Mouse (Mus musculus) neural tube, embryonic 14.5 days (tissue): ENCODE measurements around the gene Ppp3ca. TPM values are rescaled to one million over a fixed set of nuclear protein-coding genes. Genes with fewer than 3 reads are reported as not detected.

Experiments
- ATAC-seq: fragments of 200-750 bp; cut with Nextera tagmentation; 2 replicates; pipeline ENCODE4 v1.8.0; 2017; ENCODE audit warnings: low read depth, mild to moderate bottlenecking, moderate TSS enrichment, moderate library complexity
- H3K27ac ChIP-seq: fragments of 300-500 bp; sonication (generic); 2 replicates; pipeline ENCODE4 v1.5.1; 2014; ENCODE audit warnings: low read depth, mild to moderate bottlenecking, control low read depth, low read length, moderate library complexity, mixed read lengths
- H3K27me3 ChIP-seq: fragments of 300-500 bp; sonication (generic); 2 replicates; pipeline ENCODE4 v1.6.1; 2014; ENCODE audit warnings: low read length; ENCODE audit not compliant: control insufficient read depth, insufficient read depth
- H3K36me3 ChIP-seq: fragments of 300-500 bp; sonication (generic); 2 replicates; pipeline ENCODE4 v1.6.1; 2014; ENCODE audit warnings: low read length, mixed read lengths; ENCODE audit not compliant: control insufficient read depth, insufficient read depth
- H3K4me1 ChIP-seq: fragments of 300-500 bp; sonication (generic); 2 replicates; pipeline ENCODE4 v1.6.1; 2014; ENCODE audit warnings: low read length; ENCODE audit not compliant: control insufficient read depth, insufficient read depth
- H3K4me2 ChIP-seq: fragments of 300-500 bp; sonication (generic); 2 replicates; pipeline ENCODE4 v1.6.1; 2014; ENCODE audit warnings: mild to moderate bottlenecking, low read depth, low read length, control low read depth
- H3K4me3 ChIP-seq: fragments of 300-500 bp; sonication (generic); 2 replicates; pipeline ENCODE4 v1.5.1; 2014; ENCODE audit warnings: low read depth, low read length, control low read depth, mixed read lengths
- H3K9ac ChIP-seq: fragments of 300-500 bp; sonication (generic); replicated peaks from 2 replicates; pipeline ENCODE4 v1.6.1; 2014; ENCODE audit warnings: low read depth, mild to moderate bottlenecking, control low read depth, low read length, mixed read lengths
- H3K9me3 ChIP-seq: fragments of 300-500 bp; sonication (generic); 2 replicates; pipeline ENCODE4 v1.6.1; 2016; ENCODE audit warnings: low read length; ENCODE audit not compliant: control insufficient read depth
- WGBS: fragments of 180-500 bp; shearing (Covaris S2); extraction: QIAGEN DNeasy Blood & Tissue Kit; methylation state at CpG from one replicate; pipeline ENCODE4 v1.1.7; 2014; 5-methylcytosine and 5-hydroxymethylcytosine counted together
- polyA plus RNA-seq: library from polyadenylated mRNA; unstranded; fragments of >200 nt; fragmentation: Nextera tagmentation; extraction: Ambion mirVana; gene quantifications from 2 replicates; pipeline ENCODE4 v1.2.1, GENCODE M21; 2014

Gene Ppp3ca
- polyA plus RNA-seq, 1 experiment from 2014 or later = 215 TPM

DNA sequence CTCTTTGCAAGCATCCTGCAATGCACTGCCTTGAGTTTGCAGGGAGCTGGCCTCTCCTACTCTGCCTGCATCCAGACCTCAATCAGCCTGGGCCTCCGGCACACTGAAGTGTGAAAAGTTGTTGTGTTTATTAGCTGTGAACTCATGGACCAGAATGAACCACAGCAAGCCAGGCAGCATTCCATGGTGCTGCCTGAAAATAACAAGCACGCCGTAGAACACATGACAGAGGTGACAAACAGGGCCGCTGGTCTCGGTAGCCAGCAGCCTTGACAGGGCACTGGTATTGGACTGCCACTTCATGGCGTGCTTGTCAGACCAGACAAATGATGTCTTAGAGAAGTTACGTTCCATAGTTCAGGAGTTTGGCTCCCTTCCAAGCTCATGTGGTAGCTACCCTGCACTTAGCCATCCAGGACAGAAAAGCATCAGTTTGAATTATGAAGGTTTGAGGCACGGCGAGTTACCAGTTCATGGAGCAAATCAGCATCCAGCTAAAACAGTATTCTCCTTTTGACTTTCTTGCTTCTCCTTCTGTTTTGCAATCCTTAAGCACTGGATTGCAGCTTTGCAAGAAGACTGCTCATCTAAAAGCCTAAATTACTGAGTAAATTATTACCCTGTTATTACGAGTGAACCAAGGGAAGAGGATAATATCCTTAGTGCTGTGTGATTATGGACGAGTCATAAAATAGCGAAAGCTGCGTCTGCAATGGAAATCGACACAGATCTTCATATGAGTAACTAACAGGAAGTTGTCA is 202.0 kb downstream of the Ppp3ca start:
- ATAC-seq = peak; percentile 62

DNA sequence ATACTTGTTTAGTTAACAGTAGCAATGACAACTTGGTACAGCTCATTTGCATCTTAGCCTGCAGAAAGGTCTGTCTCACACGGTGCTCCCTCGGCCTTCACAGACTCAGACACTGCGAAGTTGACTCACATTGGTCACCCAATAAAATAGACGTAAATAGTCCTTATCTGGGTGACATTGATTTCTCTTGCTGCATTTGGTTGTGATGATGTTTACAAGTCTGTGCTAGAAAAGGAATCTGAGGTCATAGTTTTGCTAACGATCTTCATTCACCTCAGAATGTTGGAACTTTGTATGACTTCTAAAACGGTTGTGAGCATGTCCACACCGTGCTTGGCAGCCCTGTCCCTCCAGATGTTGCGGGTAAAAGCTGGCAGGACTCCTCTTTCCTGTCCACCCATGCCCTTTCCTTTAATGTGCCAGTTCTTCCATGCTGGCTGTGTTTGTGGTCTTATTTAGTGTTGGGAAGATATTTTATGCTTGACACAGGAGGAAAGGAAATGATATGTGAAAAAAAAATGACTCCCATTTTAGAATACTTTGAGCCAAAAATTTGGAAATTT is 202.7 kb downstream of the Ppp3ca start:
- WGBS = 69% methylated on average over 8 of the region's 8 CpGs
- Histone ChIP-seq H3K4me2 (no peak overlapping the region), H3K27me3 (no peaks in the 10 kb centered on the region), H3K9ac (no peak overlapping the region), H3K27ac (no peak overlapping the region), H3K4me3 (no peak overlapping the region), H3K4me1 (peaks cover 10% of the 10 kb centered on the region; the same call in 1 of the 2 replicates), H3K36me3 (no peaks in the 10 kb centered on the region), H3K9me3 (no peaks in the 10 kb centered on the region)
- no peak for ATAC-seq

More for the DNA sequence above, 202.0 kb downstream of the Ppp3ca start:
- H3K4me3 ChIP-seq = no peak overlapping the region
- no peak overlapping the region for H3K9ac ChIP-seq
- H3K27ac ChIP-seq = no peak overlapping the region
- WGBS = 33% methylated on average over 14 of the region's 14 CpGs
- H3K4me1 ChIP-seq = peaks cover 10% of the 10 kb centered on the region; the same call in 1 of the 2 replicates
- H3K27me3 ChIP-seq = no peaks in the 10 kb centered on the region
- H3K9me3 ChIP-seq = no peaks in the 10 kb centered on the region
- H3K4me2 ChIP-seq = no peak overlapping the region
- H3K36me3 ChIP-seq = no peaks in the 10 kb centered on the region

DNA sequence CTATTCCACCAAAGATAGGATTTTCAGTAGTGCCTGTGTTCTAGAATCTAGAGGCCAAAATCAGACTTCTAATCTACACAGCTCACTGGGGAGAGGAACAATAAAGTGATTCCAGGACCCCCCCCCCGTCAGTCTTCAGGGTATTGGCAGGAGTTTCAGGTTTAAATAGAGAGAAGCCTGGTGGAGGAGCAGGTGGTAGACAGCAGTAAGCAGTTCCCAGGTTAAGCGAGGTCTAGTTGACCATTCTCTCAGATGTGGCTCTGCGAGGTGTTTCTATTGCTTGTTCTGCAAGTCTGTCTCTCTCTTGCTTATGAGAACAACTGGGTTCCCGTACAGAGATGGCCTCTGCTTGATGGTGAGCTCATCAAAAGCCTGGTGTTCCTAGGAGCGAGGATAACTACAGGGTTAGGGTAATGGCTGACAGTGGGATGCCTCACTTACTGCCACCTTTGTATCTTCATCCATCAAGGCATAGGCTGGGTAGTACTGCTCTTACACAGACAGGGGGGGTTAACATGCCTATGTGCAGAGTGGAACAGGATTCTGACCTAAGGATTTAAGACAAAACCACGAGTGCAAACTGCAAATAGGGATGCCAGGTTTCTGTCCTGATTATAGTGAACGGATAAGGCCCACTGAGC is 204.0 kb downstream of the Ppp3ca start:
- Histone ChIP-seq H3K36me3 (no peaks in the 10 kb centered on the region), H3K4me3 (no peak overlapping the region), H3K9ac (no peak overlapping the region), H3K27me3 (no peaks in the 10 kb centered on the region), H3K4me2 (no peak overlapping the region), H3K27ac (no peak overlapping the region), H3K9me3 (no peaks in the 10 kb centered on the region), H3K4me1 (peaks cover 10% of the 10 kb centered on the region; the same call in 1 of the 2 replicates)
- ATAC-seq = no peak
- WGBS = 78% methylated on average over 7 of the region's 7 CpGs

DNA sequence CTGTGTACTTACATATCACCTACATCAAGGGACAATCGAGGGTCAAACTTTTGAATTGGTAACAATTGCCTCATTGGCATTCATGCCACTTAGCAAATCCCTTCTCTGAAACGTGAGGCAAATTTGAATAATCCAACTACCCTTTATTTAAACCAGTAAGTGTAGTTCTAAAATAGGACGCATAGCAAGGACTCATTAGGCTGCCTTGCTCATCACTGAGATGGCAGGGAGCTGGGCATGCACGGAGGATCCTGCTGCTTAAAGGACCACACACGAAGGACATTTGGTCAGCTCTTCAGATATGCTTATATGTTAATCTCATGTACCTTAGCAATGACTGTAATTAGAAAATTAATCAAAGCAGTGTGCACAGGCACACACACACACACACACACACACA is 204.6 kb downstream of the Ppp3ca start:
- no peaks in the 10 kb centered on the region for H3K9me3 ChIP-seq
- H3K4me1 ChIP-seq = peaks cover 10% of the 10 kb centered on the region; the same call in 1 of the 2 replicates
- H3K4me3 ChIP-seq = no peak overlapping the region
- 0 out of 2 replicates have a peak, but pooled peaks have one; percentile 19 for ATAC-seq
- H3K9ac ChIP-seq = no peak overlapping the region
- H3K27ac ChIP-seq = no peak overlapping the region
- 43% methylated on average over 5 of the region's 5 CpGs for WGBS
- no peak overlapping the region for H3K4me2 ChIP-seq
- H3K27me3 ChIP-seq = no peaks in the 10 kb centered on the region
- H3K36me3 ChIP-seq = no peaks in the 10 kb centered on the region

DNA sequence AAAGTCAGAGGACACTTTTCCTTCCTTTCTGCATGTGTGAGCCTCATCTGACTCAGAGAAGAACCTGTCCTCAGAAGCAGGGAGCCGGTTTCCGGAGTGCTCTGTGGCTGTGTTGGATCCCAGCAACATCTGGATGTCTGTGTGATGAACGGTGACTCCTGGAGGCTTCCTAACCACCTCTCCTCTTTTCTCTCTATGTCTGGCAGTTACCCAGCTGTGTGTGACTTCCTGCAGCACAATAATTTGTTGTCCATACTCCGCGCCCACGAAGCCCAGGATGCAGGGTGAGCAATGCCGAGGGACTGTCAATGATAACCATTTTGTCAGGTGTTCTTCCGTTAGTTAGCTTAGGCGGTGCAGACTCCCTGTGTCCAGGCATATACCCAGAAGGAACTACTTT is 217.8 kb downstream of the Ppp3ca start:
- H3K4me3 ChIP-seq = no peak overlapping the region
- no peaks in the 10 kb centered on the region for H3K9me3 ChIP-seq
- no peaks in the 10 kb centered on the region for H3K27me3 ChIP-seq
- 81% methylated on average over 9 of the region's 9 CpGs for WGBS
- no peak overlapping the region for H3K9ac ChIP-seq
- no peaks in the 10 kb centered on the region for H3K4me1 ChIP-seq
- 0 out of 2 replicates have a peak, but pooled peaks cover 2% of the 10 kb centered on the region for H3K36me3 ChIP-seq
- no peak overlapping the region for H3K4me2 ChIP-seq
- H3K27ac ChIP-seq = no peak overlapping the region
- ATAC-seq = no peak

DNA sequence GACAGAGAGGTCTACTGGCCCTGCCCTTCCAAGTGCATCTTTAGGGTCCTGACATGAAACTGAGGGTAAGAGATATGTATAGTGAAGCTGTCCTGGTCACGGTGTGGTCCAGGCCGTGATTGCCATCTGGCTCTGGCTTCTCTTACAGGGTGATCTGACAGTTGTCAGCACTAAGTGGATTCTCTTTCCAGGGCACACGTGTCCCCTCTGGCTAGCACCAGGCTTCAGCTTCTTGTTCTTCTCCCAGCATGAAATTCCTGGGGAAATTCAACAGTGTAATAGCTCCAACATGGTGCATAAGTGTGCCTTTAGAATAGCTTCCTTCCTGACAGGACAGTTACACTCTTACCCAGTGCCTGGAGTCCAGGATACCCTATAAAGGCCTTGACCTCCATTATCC is 222.2 kb downstream of the Ppp3ca start:
- H3K4me3 ChIP-seq = no peak overlapping the region
- H3K4me2 ChIP-seq = no peak overlapping the region
- no peak overlapping the region for H3K27ac ChIP-seq
- WGBS = 62% methylated on average over 3 of the region's 3 CpGs
- H3K27me3 ChIP-seq = no peaks in the 10 kb centered on the region
- 0 out of 2 replicates have a peak, but pooled peaks cover 2% of the 10 kb centered on the region for H3K36me3 ChIP-seq
- ATAC-seq = 0 out of 2 replicates have a peak, but pooled peaks have one; percentile 39
- H3K9ac ChIP-seq = no peak overlapping the region
- H3K4me1 ChIP-seq = peaks cover 5% of the 10 kb centered on the region; the same call in 1 of the 2 replicates
- no peaks in the 10 kb centered on the region for H3K9me3 ChIP-seq

DNA sequence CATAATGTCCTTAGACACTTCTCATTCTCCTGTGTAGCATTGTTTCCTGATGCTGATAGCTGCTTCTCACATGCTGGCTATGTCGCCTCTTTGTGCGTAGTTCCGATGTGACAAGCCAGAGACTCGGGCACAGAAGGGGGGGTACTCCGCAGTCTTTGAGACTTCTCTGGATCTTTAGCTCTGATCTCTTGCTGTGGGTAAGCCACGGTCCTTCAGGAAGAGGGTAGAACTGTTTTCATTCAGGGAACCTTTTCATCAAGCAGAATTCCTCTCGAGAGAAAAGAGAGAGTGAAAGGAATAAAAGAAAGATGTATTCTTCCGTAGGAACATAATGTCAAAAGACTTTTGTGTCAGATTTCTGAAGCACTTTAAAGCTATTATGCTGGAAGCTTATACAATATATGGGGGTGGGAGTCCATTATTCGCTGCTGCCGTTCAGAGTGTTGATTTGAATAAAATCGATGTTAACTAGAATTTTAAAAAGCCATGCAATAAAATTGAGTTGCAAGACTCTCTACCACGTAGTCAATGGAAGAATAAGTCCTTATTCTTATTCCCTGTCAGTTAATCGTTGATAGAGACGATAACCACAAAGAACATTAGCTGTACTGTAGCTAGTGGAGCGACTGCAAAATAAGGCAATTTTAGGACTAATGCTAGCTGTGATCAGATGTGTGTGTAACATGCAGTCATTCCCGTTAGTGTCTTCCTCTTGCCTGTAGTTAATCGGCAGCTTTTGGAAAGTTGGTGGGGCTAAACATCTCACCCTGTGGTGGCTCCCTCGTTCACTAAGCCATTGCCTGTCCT is 223.9 kb downstream of the Ppp3ca start:
- ATAC-seq = no peak
- 0 out of 2 replicates have a peak, but pooled peaks cover 2% of the 10 kb centered on the region for H3K36me3 ChIP-seq

DNA sequence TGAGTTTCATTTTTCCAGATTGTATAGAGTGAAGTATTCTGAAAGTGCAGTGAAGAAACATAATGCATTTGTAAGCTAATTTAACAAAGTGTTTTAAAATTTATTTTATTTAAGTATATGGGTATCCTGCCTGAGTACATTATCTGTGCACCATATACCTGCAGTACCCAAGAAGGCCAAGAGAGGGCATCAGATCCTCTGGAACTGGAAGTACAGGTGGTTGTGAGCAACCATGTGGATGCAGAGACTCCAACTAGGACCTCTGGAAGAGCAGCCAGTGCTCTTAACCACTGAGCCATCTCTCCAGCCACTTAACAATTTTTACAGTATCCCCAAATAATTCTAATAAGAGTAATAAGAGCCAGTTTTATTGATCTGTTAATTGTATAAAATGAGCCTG is 225.6 kb downstream of the Ppp3ca start:
- no peak overlapping the region for H3K9ac ChIP-seq
- no peaks in the 10 kb centered on the region for H3K9me3 ChIP-seq
- no peak overlapping the region for H3K4me3 ChIP-seq
- no peaks in the 10 kb centered on the region for H3K27me3 ChIP-seq
- no peak overlapping the region for H3K4me2 ChIP-seq
- H3K4me1 ChIP-seq = peaks cover 5% of the 10 kb centered on the region; the same call in 1 of the 2 replicates
- no peak overlapping the region for H3K27ac ChIP-seq
- no peak for ATAC-seq
- H3K36me3 ChIP-seq = 0 out of 2 replicates have a peak, but pooled peaks cover 2% of the 10 kb centered on the region

More for the DNA sequence above, 223.9 kb downstream of the Ppp3ca start:
- Histone ChIP-seq H3K9ac (no peak overlapping the region), H3K4me2 (no peak overlapping the region), H3K9me3 (no peaks in the 10 kb centered on the region), H3K4me3 (no peak overlapping the region), H3K27ac (no peak overlapping the region), H3K4me1 (peaks cover 5% of the 10 kb centered on the region; the same call in 1 of the 2 replicates), H3K27me3 (no peaks in the 10 kb centered on the region)
- WGBS = 38% methylated on average over 18 of the region's 18 CpGs
